8 mouse cellular contexts compared by ENCODE assay signal in genomic region chr9:99357921-99358692, GRCm38 (mm10). TPM values are rescaled to one million over a fixed set of nuclear protein-coding genes. Genes with fewer than 3 reads are reported as not detected.
A peak's percentile ranks its signal among the peaks of the same experiment; 100 is the strongest.
DNase-seq lines count a peak whose midpoint lies in the region; ATAC-seq and TF ChIP-seq lines count a peak whose summit lies in the region.

TSS of gene Esyt3 (minus strand) at chr9:99358557.

- no peaks in the 10 kb centered on the region for H3K36me3 ChIP-seq in E14TG2a.4 (ENCODE audit: insufficient read depth, low read length)
- H3K36me3 ChIP-seq in embryonic facial prominence, embryonic 14.5 days (ENCODE audit: control insufficient read depth, insufficient read depth, low read length), result no peaks in the 10 kb centered on the region
- no peaks in the 10 kb centered on the region for H3K36me3 ChIP-seq in hindbrain, embryonic 14.5 days (replicated peaks; ENCODE audit: control insufficient read depth, insufficient read depth)
- H3K36me3 ChIP-seq in limb, embryonic 13.5 days, result no peaks in the 10 kb centered on the region
- no peaks in the 10 kb centered on the region for H3K36me3 ChIP-seq in midbrain, embryonic 10.5 days

- peak within 1 kb of the TSS; percentile 53 for H3K9ac ChIP-seq in embryonic facial prominence, embryonic 14.5 days (ENCODE audit: low read depth, low read length)
- H3K9ac ChIP-seq in hindbrain, embryonic 14.5 days, result peak within 1 kb of the TSS; percentile 37
- peak within 1 kb of the TSS; percentile 61 for H3K9ac ChIP-seq in limb, embryonic 13.5 days

- H3K27me3 ChIP-seq in E14TG2a.4 (ENCODE audit: insufficient read depth, low read length), result peaks cover 43% of the 10 kb centered on the region
- H3K27me3 ChIP-seq in embryonic facial prominence, embryonic 14.5 days (replicated peaks; ENCODE audit: control insufficient read depth, insufficient read depth, low read length), result peaks cover 52% of the 10 kb centered on the region
- peaks cover 46% of the 10 kb centered on the region for H3K27me3 ChIP-seq in hindbrain, embryonic 14.5 days (ENCODE audit: control insufficient read depth, insufficient read depth, low read length)
- peaks cover 74% of the 10 kb centered on the region for H3K27me3 ChIP-seq in limb, embryonic 13.5 days
- H3K27me3 ChIP-seq in midbrain, embryonic 10.5 days (ENCODE audit: low read depth, poor library complexity, severe bottlenecking), result peaks cover 62% of the 10 kb centered on the region

- ATAC-seq in embryonic facial prominence, embryonic 14.5 days (ENCODE audit: low read depth), result peak; percentile 81
- ATAC-seq in hindbrain, embryonic 14.5 days (ENCODE audit: low FRiP score), result peak; percentile 68; the same call in 1 of the 2 replicates
- peak; percentile 79 for ATAC-seq in limb, embryonic 13.5 days (ENCODE audit: low FRiP score, low read depth)

- TF ChIP-seq CTCF in E14TG2a.4 (conservative IDR thresholded peaks at IDR 0.05; ENCODE audit: low read length), result no peak

- peak within 1 kb of the TSS; percentile 99 for H3K4me2 ChIP-seq in embryonic facial prominence, embryonic 14.5 days (ENCODE audit: low read depth, low read length)
- peak within 1 kb of the TSS; percentile 99 for H3K4me2 ChIP-seq in hindbrain, embryonic 14.5 days (replicated peaks)
- peak within 1 kb of the TSS; percentile 96 for H3K4me2 ChIP-seq in limb, embryonic 13.5 days (replicated peaks)

- DNase-seq in ZHBTc4 (ENCODE audit: low read depth, low spot score), result peak; percentile 88
- peak; percentile 76 for DNase-seq in embryonic facial prominence, embryonic 14.5 days (ENCODE audit: low spot score)
- DNase-seq in hindbrain, embryonic 14.5 days (ENCODE audit: low spot score), result peak; percentile 32
- DNase-seq in midbrain, embryonic 10.5 days (ENCODE audit: low spot score), result peak; percentile 45
- DNase-seq in testis, postnatal 14 days (ENCODE audit: low spot score), result peak; percentile 84
- no peak for DNase-seq in gastrocnemius, postnatal 36 days

- WGBS in embryonic facial prominence, embryonic 14.5 days, result under 1% methylated on average over 32 of the region's 66 CpGs
- WGBS in hindbrain, embryonic 14.5 days, result under 1% methylated on average over 65 of the region's 66 CpGs
- WGBS in limb, embryonic 13.5 days, result under 1% methylated on average over 66 of the region's 66 CpGs
- WGBS in midbrain, embryonic 10.5 days, result under 1% methylated on average over 62 of the region's 66 CpGs

- no peaks in the 10 kb centered on the region for H3K9me3 ChIP-seq in E14TG2a.4 (ENCODE audit: low read length)
- H3K9me3 ChIP-seq in embryonic facial prominence, embryonic 14.5 days (ENCODE audit: control insufficient read depth, low read length), result no peaks in the 10 kb centered on the region
- H3K9me3 ChIP-seq in hindbrain, embryonic 14.5 days (ENCODE audit: control insufficient read depth, low read length), result no peaks in the 10 kb centered on the region
- H3K9me3 ChIP-seq in limb, embryonic 13.5 days, result no peaks in the 10 kb centered on the region
- no peaks in the 10 kb centered on the region for H3K9me3 ChIP-seq in midbrain, embryonic 10.5 days (replicated peaks)

- no peak within 1 kb of the TSS for H3K27ac ChIP-seq in embryonic facial prominence, embryonic 14.5 days (replicated peaks; ENCODE audit: low read depth, low read length)
- H3K27ac ChIP-seq in hindbrain, embryonic 14.5 days, result no peak within 1 kb of the TSS
- H3K27ac ChIP-seq in limb, embryonic 13.5 days, result no peak within 1 kb of the TSS
- H3K27ac ChIP-seq in midbrain, embryonic 10.5 days (replicated peaks), result no peak within 1 kb of the TSS; the same call in 1 of the 2 replicates

- peak within 1 kb of the TSS; percentile 87 for H3K4me3 ChIP-seq in E14TG2a.4 (replicated peaks; ENCODE audit: low read length)
- peak within 1 kb of the TSS; percentile 49 for H3K4me3 ChIP-seq in embryonic facial prominence, embryonic 14.5 days (ENCODE audit: low read depth, low read length)
- peak within 1 kb of the TSS; percentile 43 for H3K4me3 ChIP-seq in hindbrain, embryonic 14.5 days (replicated peaks; ENCODE audit: low read length)
- peak within 1 kb of the TSS; percentile 53 for H3K4me3 ChIP-seq in limb, embryonic 13.5 days
- H3K4me3 ChIP-seq in midbrain, embryonic 10.5 days, result peak within 1 kb of the TSS; percentile 62

- H3K4me1 ChIP-seq in E14TG2a.4 (replicated peaks; ENCODE audit: low read depth, low read length), result peaks cover 42% of the 10 kb centered on the region
- peaks cover 10% of the 10 kb centered on the region; the same call in 1 of the 2 replicates for H3K4me1 ChIP-seq in embryonic facial prominence, embryonic 14.5 days (ENCODE audit: control insufficient read depth, insufficient read depth, low read length)
- peaks cover 11% of the 10 kb centered on the region; the same call in 1 of the 2 replicates for H3K4me1 ChIP-seq in hindbrain, embryonic 14.5 days (replicated peaks; ENCODE audit: control insufficient read depth, insufficient read depth, low read length)
- peaks cover 15% of the 10 kb centered on the region for H3K4me1 ChIP-seq in limb, embryonic 13.5 days
- H3K4me1 ChIP-seq in midbrain, embryonic 10.5 days, result peaks cover 25% of the 10 kb centered on the region

- intact Hi-C loops in gastrocnemius, postnatal 36 days (cut with DNase I), result no loop called here

RNA-seq across cellular contexts. Expression of gene Esyt3, which starts in this region (rescaled TPM):
- polyA plus RNA-seq in embryonic facial prominence, embryonic 14.5 days (2014; fragmentation: Nextera tagmentation; extraction: Ambion mirVana), result 0.84 and 0.90 TPM in 2 replicates
- 0.76 and 1.1 TPM in 2 replicates for polyA plus RNA-seq in hindbrain, embryonic 14.5 days (2014; fragmentation: Nextera tagmentation; extraction: Ambion mirVana)
- 0.45 and 0.60 TPM in 2 replicates for polyA plus RNA-seq in limb, embryonic 13.5 days (2015; fragmentation: Nextera tagmentation; extraction: Ambion mirVana)
- polyA plus RNA-seq in midbrain, embryonic 10.5 days (2016; fragmentation: Nextera tagmentation; extraction: Ambion mirVana), result 0.10 and 0.27 TPM in 2 replicates
- not detected for total RNA-seq in gastrocnemius, postnatal 36 days (2021)

Comparison
In these comparisons a context has a peak if more than half of its experiments do, and no peak if none do; other contexts are left out.
1. Peak in DNase-seq, ATAC-seq, H3K4me3 ChIP-seq, H3K9ac ChIP-seq and H3K4me2 ChIP-seq in embryonic facial prominence, embryonic 14.5 days; RNA of the gene not detected or under 1 TPM.
2. Peak in ATAC-seq, H3K4me3 ChIP-seq, H3K9ac ChIP-seq and H3K4me2 ChIP-seq in limb, embryonic 13.5 days; RNA of the gene not detected or under 1 TPM.
3. Peak in DNase-seq and H3K4me3 ChIP-seq in midbrain, embryonic 10.5 days; RNA of the gene not detected or under 1 TPM.
4. DNase-seq: peak in ZHBTc4 (single experiment), hindbrain, embryonic 14.5 days (single experiment) and testis, postnatal 14 days (single experiment); none in gastrocnemius, postnatal 36 days (0 of 2).
5. Peak in every context shown above with its lines, with median percentiles within 50 percentile points of each other: H3K4me3 ChIP-seq, ATAC-seq, H3K4me2 ChIP-seq and H3K9ac ChIP-seq.